Mouse (Mus musculus): ENCODE results near the gene Ctsh. TPM values are rescaled to one million over a fixed set of nuclear protein-coding genes. Genes with fewer than 3 reads are reported as not detected.
"Not testable (repeated sequence)": the region's sequence is repeated elsewhere in the genome, so short reads cannot be mapped to it uniquely, and the experiment has no call there.

Ctsh gene
- total RNA-seq, 2 experiments from 2014 or later, result 178 to 210 TPM

DNA sequence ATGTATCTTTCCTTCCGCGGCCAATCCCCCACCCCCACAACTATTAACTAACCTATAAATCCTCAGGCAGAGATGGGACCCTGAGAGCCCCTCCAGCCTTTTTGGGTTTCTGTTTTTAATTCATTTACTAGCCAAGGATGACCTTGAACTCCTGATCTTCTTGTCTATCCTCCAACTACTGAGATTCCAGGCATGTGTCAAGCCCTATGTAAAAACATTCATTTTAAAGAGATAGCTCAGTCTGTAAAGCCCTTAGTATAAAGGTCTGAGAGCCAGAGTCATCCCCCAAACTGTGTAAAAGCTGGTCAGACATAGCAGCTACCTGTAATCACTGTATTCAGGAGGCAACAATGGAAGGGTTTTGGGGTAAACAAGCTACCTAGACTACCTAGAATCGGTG is 2.0 kb downstream of the Ctsh start:
- DNase-seq (ENCODE audit: low spot score in 2 of 2), result no peak

DNA sequence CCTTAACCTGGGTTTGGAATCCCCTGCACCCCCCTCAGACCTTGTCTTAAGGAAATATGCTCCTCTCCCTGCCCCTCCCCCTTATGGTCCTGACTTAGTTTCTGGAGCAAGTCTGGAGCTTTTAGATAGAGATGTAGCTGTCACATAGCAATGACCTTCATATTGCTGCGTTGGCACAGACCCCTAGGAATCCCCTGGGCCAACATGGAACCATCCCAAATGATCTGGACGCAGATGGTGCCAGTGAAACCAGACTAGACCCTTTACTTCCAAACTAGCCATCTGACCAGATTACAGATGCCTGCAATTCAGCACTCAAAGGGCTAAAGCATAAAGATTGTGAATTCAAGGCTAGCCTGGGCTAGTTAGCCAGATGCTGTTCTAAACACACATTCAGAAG is 2.8 kb downstream of the Ctsh start:
- no peak for DNase-seq (ENCODE audit: low spot score in 2 of 2)

DNA sequence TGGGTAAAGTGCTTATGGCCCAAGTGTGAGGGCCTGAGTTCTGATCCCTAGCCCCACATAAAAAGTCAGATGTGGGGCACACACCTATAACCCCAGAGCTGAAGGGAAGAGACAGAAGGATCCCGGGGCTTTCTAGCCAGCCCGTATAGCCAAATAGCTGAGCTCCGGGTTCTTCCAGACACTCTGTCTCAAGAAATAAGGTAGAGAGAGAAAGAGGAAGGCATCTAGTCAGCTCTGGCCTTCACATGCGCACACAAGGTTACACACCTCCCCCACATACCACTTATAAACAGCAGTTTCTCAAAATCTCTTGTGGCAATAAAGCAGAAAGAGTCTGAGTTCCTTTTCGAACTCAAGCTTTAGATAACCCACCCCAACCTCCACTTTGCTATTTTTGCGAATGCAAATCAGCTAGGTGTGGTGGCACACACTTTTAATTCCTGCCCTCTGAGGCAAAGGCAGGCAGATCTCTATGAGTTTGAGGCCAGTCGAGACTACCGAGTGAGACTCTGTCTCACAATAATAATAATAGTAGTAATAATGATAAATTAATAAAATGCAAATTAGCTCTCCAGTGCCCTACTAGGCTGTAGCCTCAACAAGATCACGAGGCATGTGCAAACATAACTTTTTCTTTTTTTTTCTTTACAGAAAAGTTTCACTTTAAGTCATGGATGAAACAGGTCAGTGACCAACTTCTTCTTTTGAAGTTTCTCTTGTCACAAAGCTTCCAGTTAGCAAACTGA is 6.0 kb downstream of the Ctsh start:
- DNase-seq (ENCODE audit: low spot score in 2 of 2), result no peak

DNA sequence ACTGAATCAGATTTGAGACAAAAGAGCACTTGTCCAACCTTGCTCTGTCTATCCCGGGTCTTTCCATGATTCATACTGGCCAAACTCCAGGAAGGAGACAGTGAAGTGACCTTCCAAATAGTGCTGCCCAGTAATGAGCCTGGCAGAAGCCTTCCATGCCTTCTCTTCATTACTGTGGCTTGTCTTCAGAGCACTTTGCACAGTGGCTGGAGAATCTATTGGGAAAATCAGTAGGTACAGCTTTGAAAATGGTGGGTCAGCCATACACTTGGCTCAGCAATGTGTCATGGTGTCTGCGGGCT is 6.6 kb downstream of the Ctsh start:
- DNase-seq (ENCODE audit: low spot score in 2 of 2), result peak in 1 of 2 experiments; percentile 31

DNA sequence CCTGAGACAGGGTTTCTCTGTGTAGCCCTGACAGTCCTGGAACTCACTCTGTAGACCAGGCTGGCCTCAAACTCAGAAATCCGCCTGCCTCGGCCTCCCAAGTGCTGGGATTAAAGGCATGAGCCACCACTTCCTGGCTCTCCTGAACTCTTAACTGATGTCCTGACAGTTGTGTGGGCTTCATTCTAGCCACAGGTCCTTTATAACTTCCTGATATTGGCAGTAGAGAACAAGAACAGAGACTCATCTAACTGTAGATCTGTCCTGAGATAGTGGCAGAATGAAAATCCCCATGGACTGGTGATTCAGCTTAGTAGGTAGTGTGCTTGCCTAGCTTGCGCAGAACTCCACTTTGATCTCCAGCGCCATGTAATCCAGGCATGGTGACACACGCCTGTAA is 7.0 kb downstream of the Ctsh start:
- not testable (repeated sequence) for DNase-seq (ENCODE audit: low spot score in 2 of 2)

DNA sequence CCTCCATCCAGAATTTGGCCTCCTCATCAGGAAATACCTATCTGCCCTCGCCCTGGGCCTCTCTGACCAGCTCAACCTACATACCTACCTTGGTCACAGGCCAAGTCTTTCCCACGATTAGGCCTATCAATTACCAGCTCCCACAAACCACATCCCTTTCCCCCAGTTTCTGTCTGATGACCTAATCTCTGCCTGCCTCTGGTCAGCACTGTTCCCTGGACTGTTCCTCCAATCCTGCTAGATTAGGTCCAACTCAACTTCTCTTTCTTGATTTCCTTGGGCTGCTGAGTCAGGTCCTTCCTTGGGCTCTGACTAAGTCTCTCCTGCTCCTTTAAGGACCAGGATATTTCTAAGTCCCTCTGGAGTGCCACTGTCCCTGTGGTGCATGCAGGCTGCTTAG is 13.4 kb downstream of the Ctsh start:
- DNase-seq (ENCODE audit: low spot score in 2 of 2), result no peak

DNA sequence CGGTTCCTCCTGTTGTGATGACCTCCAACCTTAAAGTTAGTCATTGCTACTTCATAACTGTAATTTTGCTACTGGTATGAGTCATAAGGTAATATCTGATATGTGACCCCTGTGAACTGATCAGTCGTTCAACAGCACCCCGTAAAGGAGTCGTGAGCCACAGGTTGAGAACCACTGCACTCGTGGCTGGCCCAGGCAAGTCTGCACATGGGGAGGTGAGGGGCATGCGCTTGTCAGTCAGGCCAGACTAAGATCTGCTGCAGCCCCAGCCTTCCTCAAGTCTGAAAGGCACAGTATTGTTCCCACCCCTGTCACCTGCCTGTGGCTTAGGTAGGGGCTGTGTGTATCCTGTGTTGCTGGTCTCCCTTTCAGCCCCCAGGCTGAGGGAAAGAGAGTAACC is 14.8 kb downstream of the Ctsh start:
- DNase-seq (ENCODE audit: low spot score in 2 of 2), result no peak

DNA sequence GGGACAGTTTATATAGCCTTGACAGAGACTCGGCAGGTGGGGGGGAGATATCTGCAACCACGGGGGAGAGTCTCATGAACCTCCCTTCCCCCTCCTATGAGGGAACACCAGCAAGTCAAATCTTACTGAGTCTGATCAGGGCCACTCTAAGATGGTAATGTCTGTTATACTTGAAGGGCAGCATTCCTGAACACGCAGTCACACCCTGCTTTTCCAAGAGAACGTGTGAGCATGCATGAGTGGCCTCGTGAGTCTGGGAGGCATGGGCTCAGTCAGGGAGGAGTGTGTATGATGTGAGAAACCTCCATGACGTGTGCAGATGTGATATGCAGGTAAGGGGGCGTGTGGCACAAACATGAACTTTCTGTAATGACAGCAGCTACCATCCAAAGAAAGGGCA is 15.5 kb downstream of the Ctsh start:
- DNase-seq (ENCODE audit: low spot score in 2 of 2), result no peak

DNA sequence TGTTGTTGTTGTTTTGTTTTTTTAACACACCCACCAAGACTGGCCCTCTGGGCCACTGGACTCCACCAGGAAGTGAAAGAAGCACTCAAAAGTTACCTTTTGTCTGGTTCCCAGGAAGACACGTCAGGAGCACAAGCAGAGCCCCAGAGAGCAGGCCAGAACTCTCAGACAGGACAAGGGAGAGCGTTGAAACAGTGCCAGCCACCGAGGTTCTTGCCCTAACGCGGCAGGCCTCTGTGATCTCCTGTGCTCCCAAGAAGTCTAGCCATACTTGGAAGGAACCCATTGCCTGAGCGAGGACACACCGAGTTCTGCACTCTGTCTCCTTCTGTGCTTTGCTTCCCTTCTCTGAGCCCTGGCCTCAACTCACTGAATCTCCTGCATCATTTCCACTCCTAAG is 16.2 kb downstream of the Ctsh start:
- DNase-seq (ENCODE audit: low spot score in 2 of 2), result no peak

DNA sequence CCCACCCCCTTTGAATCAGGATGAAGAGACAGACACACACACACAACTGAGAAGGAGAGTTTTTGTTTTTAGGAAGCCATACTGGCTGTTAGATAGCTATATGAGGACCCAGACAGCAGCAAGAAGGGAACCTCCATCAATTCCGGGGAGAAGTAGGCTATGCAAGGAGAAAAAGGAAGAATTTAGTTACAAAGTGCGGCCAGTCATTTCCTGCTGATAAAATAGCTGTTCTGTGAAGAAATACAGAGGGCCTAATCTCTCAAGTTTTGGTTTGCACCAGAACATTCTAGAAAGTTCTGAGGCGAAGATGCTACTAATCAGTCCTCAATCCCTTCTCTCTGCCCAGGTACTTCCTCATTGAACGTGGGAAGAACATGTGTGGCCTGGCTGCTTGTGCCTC is 21.4 kb downstream of the Ctsh start:
- no peak for DNase-seq (ENCODE audit: low spot score in 2 of 2)

DNA sequence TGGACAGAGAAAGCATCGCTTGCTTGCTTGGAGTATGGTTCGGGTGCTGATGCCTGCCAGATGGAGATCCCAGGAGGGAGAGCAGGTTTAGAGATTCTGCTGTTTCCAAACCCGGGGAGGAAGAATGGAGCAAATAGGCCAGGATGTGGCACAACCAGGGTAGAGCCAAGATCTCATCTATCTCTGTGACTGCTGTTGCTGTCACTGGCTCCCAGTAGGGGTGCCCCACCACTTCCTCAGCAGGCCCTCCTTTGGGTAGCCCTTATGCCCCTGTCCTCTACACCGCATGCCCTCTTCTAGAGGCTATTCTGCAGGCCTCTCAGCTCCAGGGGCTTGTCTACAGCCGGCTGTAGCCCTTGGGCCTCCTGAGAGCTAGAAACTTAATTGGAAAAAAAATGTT is 22.2 kb downstream of the Ctsh start:
- no peak for DNase-seq (ENCODE audit: low spot score in 2 of 2)

DNA sequence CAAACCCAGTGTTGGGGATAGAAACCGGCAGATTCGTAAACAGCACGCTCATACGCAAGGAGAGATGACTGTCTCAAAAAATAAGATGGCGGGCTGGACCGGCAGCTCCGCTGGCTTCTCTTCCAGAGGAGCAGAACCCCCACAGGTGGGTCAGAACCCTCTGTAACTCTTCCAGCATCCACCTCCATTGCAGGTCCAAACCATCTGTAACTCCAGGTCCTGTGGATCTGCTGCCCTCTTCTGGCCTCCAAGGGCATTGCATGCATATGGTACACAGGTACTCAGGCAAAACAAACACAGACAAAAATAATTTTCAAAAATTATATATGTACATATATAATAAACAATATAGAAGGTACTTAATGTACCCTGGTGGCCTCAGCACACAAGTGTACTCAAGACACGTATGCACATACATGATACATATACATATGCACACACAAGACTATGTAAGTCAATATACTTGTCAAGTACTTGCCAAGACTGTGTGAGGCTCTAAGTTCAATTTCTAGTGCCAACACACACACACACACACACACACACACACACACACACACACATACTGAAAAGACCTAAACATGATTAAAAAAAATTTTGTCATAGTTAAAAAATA is 23.0 kb downstream of the Ctsh start:
- DNase-seq (ENCODE audit: low spot score in 2 of 2), result peak in 1 of 2 experiments; percentile 64

DNA sequence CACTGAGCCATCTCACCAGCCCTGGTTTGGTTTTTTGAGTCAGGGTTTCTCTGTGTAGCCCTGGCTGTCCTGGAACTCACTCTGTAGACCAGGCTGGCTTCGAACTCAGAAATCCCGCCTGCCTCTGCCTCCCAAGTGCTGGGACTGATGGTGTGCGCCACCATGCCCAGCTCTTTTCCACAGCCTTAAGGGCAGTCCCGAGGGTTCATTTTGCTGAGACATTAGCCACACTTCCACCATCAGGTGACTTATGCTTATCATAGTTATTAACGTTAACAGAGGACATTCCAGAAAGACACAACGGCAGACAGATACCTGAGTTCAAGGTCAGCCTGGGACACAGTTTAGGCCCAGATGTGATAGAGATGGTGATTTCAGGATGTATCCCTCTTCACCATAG is 28.0 kb downstream of the Ctsh start:
- not testable (repeated sequence) for DNase-seq (ENCODE audit: low spot score in 2 of 2)

DNA sequence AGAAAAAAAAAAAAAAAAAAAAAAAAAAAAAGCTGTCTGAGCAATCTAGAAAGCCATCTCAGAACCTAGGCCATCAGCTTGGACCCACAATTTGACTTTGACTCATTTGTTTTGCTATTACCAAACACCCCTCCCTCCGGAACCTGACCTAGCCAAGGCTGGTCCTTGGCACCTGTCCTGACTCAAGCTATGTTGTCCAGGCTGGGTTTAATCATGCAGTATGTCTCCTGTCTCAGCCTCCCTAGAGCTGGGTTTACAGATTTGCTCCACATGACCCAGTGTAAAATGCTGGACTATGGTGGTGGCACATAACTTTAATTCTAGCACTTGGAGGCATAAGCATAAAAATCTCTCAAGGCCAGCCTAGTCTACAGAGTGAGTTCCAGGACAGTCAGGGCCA is 29.0 kb downstream of the Ctsh start:
- DNase-seq (ENCODE audit: low spot score in 2 of 2), result no peak

DNA sequence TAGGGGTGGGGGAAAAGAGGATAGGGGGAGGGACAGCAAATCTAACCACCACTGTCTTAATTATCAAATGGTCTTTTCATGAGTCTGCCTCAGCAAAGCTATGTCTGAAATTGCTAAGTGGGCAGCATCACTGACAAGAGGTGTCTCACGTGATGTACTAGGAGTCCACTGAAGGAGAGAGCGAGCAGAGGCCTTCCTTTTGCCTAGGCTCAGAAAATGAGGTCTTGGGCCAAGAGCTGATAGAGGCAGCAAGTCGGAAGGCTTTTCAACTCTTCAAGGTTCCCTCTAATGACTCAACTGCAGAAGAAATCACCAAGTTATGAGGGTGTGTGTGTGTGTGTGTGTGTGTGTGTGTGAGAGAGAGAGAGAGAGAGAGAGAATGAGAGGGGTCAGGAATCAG is 30.2 kb downstream of the Ctsh start:
- no peak for DNase-seq (ENCODE audit: low spot score in 2 of 2)

DNA sequence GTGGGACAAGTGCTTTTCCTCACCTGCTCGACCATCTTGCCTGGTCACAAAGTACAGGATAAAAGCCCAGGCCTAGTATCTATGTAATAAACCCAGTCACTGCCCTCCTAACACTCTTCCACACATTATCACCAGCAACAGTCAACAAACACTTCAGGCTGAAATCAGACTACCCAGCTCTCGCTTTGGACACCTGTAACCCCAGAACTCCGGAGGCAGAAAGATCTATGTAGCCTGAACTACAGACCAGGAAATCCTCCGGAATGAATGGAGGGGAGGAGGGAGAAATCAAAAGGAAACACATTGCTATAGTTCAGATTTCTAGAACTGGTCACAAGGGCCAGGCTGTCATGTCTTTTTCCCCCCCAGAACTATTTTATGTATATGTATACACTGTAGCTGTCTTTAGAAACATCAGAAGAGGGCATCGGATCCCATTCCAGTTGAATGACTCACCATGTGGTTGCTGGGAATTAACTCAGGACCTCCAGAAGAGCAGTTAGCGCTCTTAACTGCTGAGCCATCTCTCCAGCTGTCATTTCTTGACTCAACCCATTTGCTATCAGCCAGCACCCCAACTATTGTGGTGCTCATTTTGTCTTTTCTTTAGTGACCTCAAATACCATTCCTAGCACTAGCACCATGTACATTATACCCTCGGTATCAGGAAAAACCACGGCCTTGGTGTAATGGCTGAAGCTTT is 31.0 kb downstream of the Ctsh start:
- DNase-seq (ENCODE audit: low spot score in 2 of 2), result no peak

DNA sequence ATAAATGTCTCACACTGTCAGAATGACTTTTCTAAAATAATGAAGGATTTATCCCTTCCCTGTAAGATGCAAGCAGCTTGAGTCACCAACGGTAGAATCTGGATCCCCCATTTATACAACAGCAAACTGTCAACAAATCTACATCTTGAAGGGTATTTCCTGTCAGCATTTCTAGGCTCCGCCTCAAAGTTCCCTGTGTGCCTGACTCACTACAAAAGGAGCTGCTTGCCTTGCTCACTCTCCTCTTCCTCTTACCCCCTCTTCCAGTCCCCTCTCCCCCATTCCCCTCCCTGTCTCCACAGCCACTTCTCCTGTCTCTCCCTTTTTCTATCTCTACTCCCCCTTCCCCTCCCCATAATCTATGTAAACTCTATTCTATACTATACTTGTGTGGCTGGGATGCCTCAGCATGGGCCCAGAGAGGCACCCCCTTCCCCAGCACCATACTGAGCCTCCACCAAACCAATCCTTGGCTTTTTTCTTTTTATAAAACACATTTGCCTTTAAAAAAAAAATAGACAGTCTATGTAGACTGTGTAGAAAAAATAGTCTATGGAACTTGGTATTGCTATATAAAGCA is 34.0 kb downstream of the Ctsh start:
- DNase-seq (ENCODE audit: low spot score in 2 of 2), result no peak

DNA sequence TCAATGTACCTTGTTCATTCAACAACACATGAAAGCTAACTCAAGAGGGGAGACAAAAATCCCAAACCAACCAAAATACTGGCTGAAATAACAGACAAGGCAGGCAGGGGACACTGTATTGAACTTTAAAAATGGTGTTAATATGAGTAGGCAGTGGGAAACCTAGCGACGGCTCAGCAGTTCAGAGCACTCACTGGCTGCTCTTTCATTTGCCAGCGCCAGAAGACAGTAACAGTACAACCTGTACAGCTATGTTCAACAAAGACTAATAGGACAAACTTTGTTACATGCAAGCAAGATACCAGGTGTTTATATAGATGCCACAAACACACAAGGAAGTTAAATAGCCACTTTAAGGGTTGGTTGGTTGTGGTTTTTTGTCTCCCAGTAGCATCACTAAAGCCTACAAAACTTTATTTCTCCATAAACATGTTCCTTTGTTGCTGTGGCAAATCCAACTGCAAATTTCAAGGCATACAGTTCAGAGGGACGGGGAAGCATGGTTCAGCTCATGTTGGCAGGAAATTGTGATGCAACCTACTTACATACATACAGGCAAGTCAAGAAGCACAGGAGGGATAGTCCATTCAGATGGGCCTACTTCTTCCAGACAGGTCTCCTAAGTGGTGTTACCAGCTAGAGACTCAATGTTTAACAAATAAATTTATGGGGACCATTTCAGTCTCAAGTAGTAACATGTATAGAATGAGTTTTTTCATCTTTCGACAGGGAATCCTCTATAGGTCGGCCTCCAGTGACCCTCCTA is 35.6 kb downstream of the Ctsh start:
- DNase-seq (ENCODE audit: low spot score in 2 of 2), result no peak

DNA sequence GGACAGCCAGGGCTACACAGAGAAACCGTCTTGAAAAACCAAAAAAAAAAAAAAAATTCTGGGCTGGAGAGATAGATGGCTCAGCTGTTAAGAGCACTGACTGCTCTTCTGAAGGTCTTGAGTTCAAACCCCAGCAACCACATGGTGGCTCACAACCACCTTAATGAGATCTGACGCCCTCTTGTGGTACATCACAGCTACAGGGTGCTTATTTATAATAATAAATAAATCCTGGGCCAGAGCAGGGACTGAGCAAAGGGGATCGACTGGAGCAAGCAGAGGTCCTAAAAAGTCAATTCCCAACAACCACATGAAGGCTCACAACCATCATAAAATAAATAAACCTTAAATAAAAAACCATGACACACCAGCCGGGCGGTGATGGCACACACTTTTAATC is 45.0 kb downstream of the Ctsh start:
- no peak for DNase-seq (ENCODE audit: low spot score in 2 of 2)

DNA sequence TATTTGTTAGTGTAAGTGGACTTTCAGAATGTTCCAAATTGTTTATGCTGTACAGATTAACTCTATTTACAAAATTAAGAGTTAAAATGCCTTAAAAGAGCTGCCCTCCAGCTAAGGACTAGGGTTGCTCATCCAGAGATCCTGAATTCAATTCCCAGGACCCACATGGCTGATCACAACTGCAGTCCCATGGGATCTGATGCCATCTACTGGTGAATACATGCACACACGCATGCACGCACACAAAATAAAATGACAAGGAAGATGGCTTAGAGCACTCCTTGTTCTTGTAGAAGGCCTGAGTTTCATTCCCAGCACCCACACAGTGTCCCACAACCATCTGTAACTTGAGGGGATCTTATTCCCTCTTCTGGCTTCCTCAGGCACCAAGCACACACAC is 46.8 kb downstream of the Ctsh start:
- no peak for DNase-seq (ENCODE audit: low spot score in 2 of 2)

DNA sequence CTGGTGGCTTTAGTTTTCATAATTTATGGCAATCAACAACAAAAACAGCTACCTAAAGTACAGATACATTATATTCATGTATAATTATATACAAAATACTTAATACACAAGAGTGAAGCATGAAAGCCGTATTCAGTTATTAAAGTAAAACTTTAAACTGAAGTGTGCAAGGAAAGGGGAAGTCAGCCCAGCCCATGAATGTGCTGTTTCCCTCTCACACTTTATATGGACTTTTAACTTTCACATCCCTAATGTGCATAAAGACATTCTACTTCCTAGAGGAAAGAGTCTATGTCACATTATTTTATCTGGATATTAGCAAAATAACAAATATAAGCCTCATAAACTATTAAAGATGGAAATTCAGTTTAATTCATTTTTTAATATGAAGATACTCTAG is 51.5 kb downstream of the Ctsh start:
- no peak for DNase-seq (ENCODE audit: low spot score in 2 of 2)

DNA sequence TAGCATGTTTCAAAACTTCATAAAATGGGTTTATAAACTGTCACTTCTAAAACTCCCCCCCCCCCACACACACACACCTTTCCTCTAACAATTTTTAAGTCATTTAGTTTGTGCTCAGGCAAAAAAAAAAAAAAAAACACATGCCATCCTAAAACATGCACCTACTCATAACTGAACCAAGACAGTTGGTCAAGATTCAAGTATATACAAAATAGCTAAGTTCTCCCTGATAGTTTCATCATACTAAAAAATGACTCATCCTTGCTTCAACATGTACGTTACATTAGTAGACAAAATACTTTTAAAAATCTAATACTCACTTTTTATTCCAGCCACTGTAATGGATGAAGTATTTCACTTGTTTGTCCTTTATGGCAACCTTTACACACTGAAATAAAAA is 53.0 kb downstream of the Ctsh start:
- DNase-seq (ENCODE audit: low spot score in 2 of 2), result no peak
